Mouse (Mus musculus): ENCODE data around the gene Klk10. TPM values are rescaled to one million over a fixed set of nuclear protein-coding genes. Genes with fewer than 3 reads are reported as not detected.

The Klk10 gene
- total and polyA plus RNA-seq, 3 experiments = not detected

GRCm38 (mm10) chr7:43774802-43775201, 6.0 kb upstream of the Klk10 start:
- Histone ChIP-seq H3K4me1 (ENCODE audit: control insufficient read depth in 1 of 2, insufficient read depth in 2 of 2) (no peaks in the 10 kb centered on the region), H3K27ac (ENCODE audit: insufficient read depth, low read depth) (no peak overlapping the region), H3K27me3 (replicated peaks) (peaks cover 86% of the 10 kb centered on the region), H3K79me2 (replicated peaks; ENCODE audit: control insufficient read depth, extremely low read depth, insufficient read depth, poor library complexity, severe bottlenecking) (no peaks in the 10 kb centered on the region), H3K9ac (ENCODE audit: insufficient read depth, low read depth) (no peak overlapping the region), H3K36me3 (replicated peaks in 1 of 2; ENCODE audit: control insufficient read depth in 1 of 2, insufficient read depth in 1 of 2, low read length in 1 of 2) (no peaks in the 10 kb centered on the region), H3K4me2 (ENCODE audit: insufficient read depth, low read depth, poor library complexity, severe bottlenecking) (no peak overlapping the region), H3K9me3 (replicated peaks; ENCODE audit: low read length) (no peaks in the 10 kb centered on the region), H3K4me3 (replicated peaks in 1 of 3; ENCODE audit: low read depth in 2 of 3, low read length in 2 of 3, poor library complexity in 1 of 3) (no peak overlapping the region)
- dilution Hi-C loops (cut with MboI; ENCODE audit: extremely low pct_ligation_motif_present, extremely low pct_unique_long_range_greater_than_20kb, low sequenced_read_pairs) = no loop called here
- no peak for TF ChIP-seq SIN3A (IDR thresholded peaks at IDR 0.05; ENCODE audit: low read length)
- TF ChIP-seq MEF2A (IDR thresholded peaks at IDR 0.05; ENCODE audit: borderline replicate concordance, low read depth, low read length) = no peak
- no peak for TF ChIP-seq ETS1 (conservative IDR thresholded peaks at IDR 0.05; ENCODE audit: low read depth, low read length)
- no peak for TF ChIP-seq HCFC1 (IDR thresholded peaks at IDR 0.05; ENCODE audit: low read depth, low read length)
- no peak for TF ChIP-seq JUN (IDR thresholded peaks at IDR 0.05; ENCODE audit: insufficient read depth, low read depth, low read length)
- no peak for TF ChIP-seq USF2 (conservative IDR thresholded peaks at IDR 0.05; ENCODE audit: low read depth, low read length)
- no peak for TF ChIP-seq BHLHE40 (IDR thresholded peaks at IDR 0.05; ENCODE audit: low read depth, low read length)
- TF ChIP-seq NELFE (IDR thresholded peaks at IDR 0.05; ENCODE audit: low read depth, low read length) = no peak
- no peak for TF ChIP-seq CHD2 (IDR thresholded peaks at IDR 0.05; ENCODE audit: low read length)
- no peak for TF ChIP-seq MYC (IDR thresholded peaks at IDR 0.05; ENCODE audit: low read depth, low read length)
- TF ChIP-seq ZNF384 (IDR thresholded peaks at IDR 0.05; ENCODE audit: low read depth, low read length) = no peak
- no peak for TF ChIP-seq POLR2AphosphoS2 (IDR thresholded peaks at IDR 0.05; ENCODE audit: low read depth, low read length)
- no peak for TF ChIP-seq POLR2A (IDR thresholded peaks at IDR 0.05; ENCODE audit: low read depth, low read length)
- no peak for TF ChIP-seq IRF4 (IDR thresholded peaks at IDR 0.05; ENCODE audit: low read depth, low read length)
- no peak for TF ChIP-seq GABPA (IDR thresholded peaks at IDR 0.05; ENCODE audit: insufficient replicate concordance, low read depth, low read length)
- TF ChIP-seq TBP (conservative IDR thresholded peaks at IDR 0.05; ENCODE audit: low read depth, low read length) = no peak
- no peak for TF ChIP-seq ELF1 (IDR thresholded peaks at IDR 0.05; ENCODE audit: low read depth, low read length)
- in situ Hi-C loops (cut with MboI; ENCODE audit: low pct_ligation_motif_present, low pct_unique_long_range_greater_than_20kb, low sequenced_read_pairs) = loop anchor here (25.0 kb wide), 1 partner anchor 288 kb away; the partner anchor contains the start of gene Iglon5
- no peak for DNase-seq (ENCODE audit: extremely low read depth)

- Histone ChIP-seq H3K9ac (ENCODE audit: insufficient read depth, low read depth) (no peak overlapping the region), H3K27me3 (replicated peaks) (peaks cover 88% of the 10 kb centered on the region), H3K4me1 (ENCODE audit: control insufficient read depth in 1 of 2, insufficient read depth in 2 of 2) (no peaks in the 10 kb centered on the region), H3K4me2 (ENCODE audit: insufficient read depth, low read depth, poor library complexity, severe bottlenecking) (no peak overlapping the region), H3K9me3 (replicated peaks; ENCODE audit: low read length) (no peaks in the 10 kb centered on the region), H3K27ac (ENCODE audit: insufficient read depth, low read depth) (no peak overlapping the region), H3K79me2 (replicated peaks; ENCODE audit: control insufficient read depth, extremely low read depth, insufficient read depth, poor library complexity, severe bottlenecking) (no peaks in the 10 kb centered on the region), H3K4me3 (replicated peaks in 1 of 3; ENCODE audit: low read depth in 2 of 3, low read length in 2 of 3, poor library complexity in 1 of 3) (no peak overlapping the region), H3K36me3 (replicated peaks in 1 of 2; ENCODE audit: control insufficient read depth in 1 of 2, insufficient read depth in 1 of 2, low read length in 1 of 2) (no peaks in the 10 kb centered on the region)
- DNase-seq (ENCODE audit: extremely low read depth) = no peak
- TF ChIP-seq ELF1 (IDR thresholded peaks at IDR 0.05; ENCODE audit: low read depth, low read length) (no peak), KAT2A (IDR thresholded peaks at IDR 0.05; ENCODE audit: insufficient replicate concordance, low read length) (no peak), POLR2AphosphoS2 (IDR thresholded peaks at IDR 0.05; ENCODE audit: low read depth, low read length) (no peak), RAD21 (IDR thresholded peaks at IDR 0.05; ENCODE audit: low read depth, low read length) (no peak), CHD2 (IDR thresholded peaks at IDR 0.05; ENCODE audit: low read length) (no peak), ZNF384 (IDR thresholded peaks at IDR 0.05; ENCODE audit: low read depth, low read length) (no peak), MEF2A (IDR thresholded peaks at IDR 0.05; ENCODE audit: borderline replicate concordance, low read depth, low read length) (no peak), JUN (IDR thresholded peaks at IDR 0.05; ENCODE audit: insufficient read depth, low read depth, low read length) (no peak), MAZ (IDR thresholded peaks at IDR 0.05; ENCODE audit: low read depth, low read length) (no peak)
- in situ Hi-C loops (cut with MboI; ENCODE audit: low pct_ligation_motif_present, low pct_unique_long_range_greater_than_20kb, low sequenced_read_pairs) (loop anchor here (25.0 kb wide), 1 partner anchor 288 kb away; the partner anchor contains the start of gene Iglon5), dilution Hi-C loops (cut with MboI; ENCODE audit: extremely low pct_ligation_motif_present, extremely low pct_unique_long_range_greater_than_20kb, low sequenced_read_pairs) (no loop called here)
Observed at GRCm38 (mm10) chr7:43775311-43776057, 5.4 kb upstream of the Klk10 start.

Data from CH12.LX (cell line).